Mouse (Mus musculus) cerebellum, adult 9-10 months (tissue): ENCODE data around the gene Dlgap1.

Source experiments
- DNase-seq: peaks from one replicate; pipeline ENCODE4 v3.0.0; 2022

Dlgap1 gene

GRCm38 (mm10) chr17:70633181-70633944 lies 664.5 kb downstream of the Dlgap1 start:
- peak; percentile 94 for DNase-seq

- no peak for DNase-seq
Observed at GRCm38 (mm10) chr17:70643211-70643610, 674.3 kb downstream of the Dlgap1 start.

- no peak for DNase-seq
Observed at GRCm38 (mm10) chr17:70646641-70647040, 677.8 kb downstream of the Dlgap1 start.

- no peak for DNase-seq
Observed at GRCm38 (mm10) chr17:70661382-70661781, 692.5 kb downstream of the Dlgap1 start.

GRCm38 (mm10) chr17:70663992-70664391 lies 695.1 kb downstream of the Dlgap1 start:
- no peak for DNase-seq

GRCm38 (mm10) chr17:70664484-70665040 lies 695.7 kb downstream of the Dlgap1 start:
- DNase-seq, result no peak

GRCm38 (mm10) chr17:70673985-70674384 lies 705.1 kb downstream of the Dlgap1 start:
- no peak for DNase-seq

GRCm38 (mm10) chr17:70676522-70676921 lies 707.6 kb downstream of the Dlgap1 start:
- no peak for DNase-seq

GRCm38 (mm10) chr17:70683561-70684167 lies 714.8 kb downstream of the Dlgap1 start:
- peak; percentile 84 for DNase-seq

- DNase-seq, result no peak
Observed at GRCm38 (mm10) chr17:70690174-70690573, 721.3 kb downstream of the Dlgap1 start.

- DNase-seq, result no peak
Observed at GRCm38 (mm10) chr17:70690598-70690997, 721.7 kb downstream of the Dlgap1 start.

GRCm38 (mm10) chr17:70706976-70707818 lies 738.3 kb downstream of the Dlgap1 start:
- DNase-seq, result peak; percentile 79

GRCm38 (mm10) chr17:70707819-70708140 lies 738.9 kb downstream of the Dlgap1 start:
- DNase-seq, result no peak

- no peak for DNase-seq
Observed at GRCm38 (mm10) chr17:70709545-70709944, 740.7 kb downstream of the Dlgap1 start.

- DNase-seq, result no peak
Observed at GRCm38 (mm10) chr17:70713470-70713869, 744.6 kb downstream of the Dlgap1 start.

GRCm38 (mm10) chr17:70719684-70720324 lies 750.9 kb downstream of the Dlgap1 start:
- no peak for DNase-seq

- DNase-seq, result no peak
Observed at GRCm38 (mm10) chr17:70720766-70721165, 751.9 kb downstream of the Dlgap1 start.

- DNase-seq, result no peak
Observed at GRCm38 (mm10) chr17:70722146-70722545, 753.3 kb downstream of the Dlgap1 start.

GRCm38 (mm10) chr17:70728719-70729281 lies 759.9 kb downstream of the Dlgap1 start:
- DNase-seq, result no peak

- no peak for DNase-seq
Observed at GRCm38 (mm10) chr17:70734728-70735127, 765.9 kb downstream of the Dlgap1 start.

GRCm38 (mm10) chr17:70735396-70735795 lies 766.5 kb downstream of the Dlgap1 start:
- DNase-seq, result no peak

- peak; percentile 32 for DNase-seq
Observed at GRCm38 (mm10) chr17:70737424-70737823, 768.6 kb downstream of the Dlgap1 start.
